Mouse (Mus musculus): ENCODE measurements around the gene Eefsec.

Eefsec gene

DNA sequence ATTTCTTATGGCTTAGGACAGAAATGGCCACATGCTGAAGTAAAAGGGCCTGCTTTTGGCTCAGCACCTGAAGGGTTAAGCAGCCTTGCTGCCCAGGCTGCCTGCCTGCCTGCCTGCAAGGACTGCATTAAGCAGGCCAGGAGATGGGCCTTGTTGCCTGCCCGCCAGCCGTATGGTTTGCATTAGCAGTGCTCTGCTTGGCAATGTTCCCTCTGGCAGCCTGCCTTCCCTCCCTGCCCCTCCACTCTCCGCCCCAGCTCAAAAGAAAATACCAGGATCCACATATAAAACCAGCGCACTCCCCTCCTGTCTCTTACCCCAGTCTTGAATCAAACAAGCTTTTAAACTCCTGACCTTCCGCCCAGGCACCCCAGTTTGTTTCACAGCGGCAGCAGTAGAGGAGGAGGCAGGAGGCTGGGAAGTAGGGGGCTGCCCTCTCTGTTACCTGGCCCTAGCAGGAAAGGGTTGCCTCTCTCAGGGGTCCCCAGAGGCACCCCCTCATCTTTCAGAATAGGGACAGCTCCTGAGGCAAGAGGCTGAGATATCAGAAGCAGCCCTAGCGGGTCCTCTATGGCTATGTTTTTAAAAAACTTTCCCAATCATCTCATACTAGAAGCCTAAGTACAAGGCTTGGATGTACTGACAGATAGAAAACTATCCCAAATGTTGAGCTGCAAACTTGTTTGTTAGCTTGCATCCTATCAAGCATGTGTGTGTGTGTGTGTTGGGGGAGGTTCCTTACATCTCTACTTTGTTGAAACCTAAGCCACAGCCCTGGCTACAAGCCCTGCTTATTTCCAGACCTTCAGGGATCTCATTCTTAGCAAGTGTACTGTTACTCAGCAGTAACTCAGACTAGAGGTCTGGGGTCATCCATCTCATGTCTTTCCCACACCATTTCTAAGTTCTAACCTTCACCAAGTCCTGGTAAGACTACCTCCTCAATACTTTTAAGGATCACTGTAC, 102.6 kb downstream of the Eefsec start:
- DNase-seq (ENCODE audit: low spot score in 2 of 2) = peak; percentile 27 to 46

DNA sequence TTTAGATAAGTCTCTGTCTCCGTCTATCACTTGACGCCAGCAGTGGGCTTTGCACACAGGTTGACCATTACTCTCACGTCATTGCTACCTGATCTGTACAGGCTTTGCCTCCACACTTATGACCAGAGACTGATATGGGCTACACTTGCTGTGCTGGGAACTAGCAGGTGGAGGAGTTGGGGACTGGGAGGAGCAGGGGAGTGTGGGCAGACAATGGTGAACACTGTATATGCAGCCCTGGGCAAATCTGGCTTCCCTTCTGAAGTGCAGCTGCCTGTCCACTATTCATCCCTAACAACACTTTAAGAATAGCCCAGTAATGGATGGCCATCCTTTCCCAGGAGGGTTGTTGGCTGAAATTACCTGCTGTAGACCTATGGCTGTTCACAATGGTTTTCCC, 103.4 kb downstream of the Eefsec start:
- DNase-seq (ENCODE audit: low spot score in 2 of 2) = no peak

DNA sequence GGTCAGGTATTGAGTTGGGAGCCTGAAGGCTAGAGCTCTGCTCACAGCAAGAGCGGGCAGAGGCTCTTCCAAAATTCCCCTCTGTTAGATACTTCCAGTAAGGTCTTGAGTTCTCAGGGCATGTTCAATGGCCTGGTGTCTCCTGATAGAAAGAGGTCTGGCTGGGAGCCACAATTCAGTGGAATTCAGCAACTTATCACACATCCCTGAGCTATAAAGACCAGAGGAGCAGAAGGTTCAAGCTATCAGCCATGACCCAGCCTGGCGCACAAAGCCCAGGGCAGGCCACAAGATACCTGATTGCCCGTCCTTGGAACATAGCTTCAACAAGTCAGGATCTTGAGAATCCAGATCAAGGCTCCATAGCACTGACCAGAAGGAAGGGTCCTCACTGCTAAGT, 105.2 kb downstream of the Eefsec start:
- no peak for DNase-seq (ENCODE audit: low spot score in 2 of 2)

DNA sequence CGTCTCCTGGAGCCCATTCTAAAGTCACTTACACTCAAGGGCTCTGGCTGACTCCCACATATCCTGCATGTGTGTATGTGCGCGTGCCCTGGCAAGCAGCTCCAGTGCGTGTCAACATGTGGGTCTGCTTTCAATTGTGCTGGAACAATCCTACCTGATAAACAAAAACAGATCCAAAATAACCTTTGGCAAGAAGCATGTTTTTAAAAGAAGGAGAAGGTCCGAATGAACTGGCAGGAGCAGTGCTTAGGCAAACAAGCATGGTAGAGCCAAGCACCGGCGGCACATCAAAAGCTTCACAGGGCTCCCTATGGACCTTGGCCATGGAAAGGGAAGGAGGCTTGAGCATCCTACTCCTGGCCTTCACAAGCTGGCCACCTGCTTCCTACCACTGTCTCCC, 105.6 kb downstream of the Eefsec start:
- no peak for DNase-seq (ENCODE audit: low spot score in 2 of 2)

DNA sequence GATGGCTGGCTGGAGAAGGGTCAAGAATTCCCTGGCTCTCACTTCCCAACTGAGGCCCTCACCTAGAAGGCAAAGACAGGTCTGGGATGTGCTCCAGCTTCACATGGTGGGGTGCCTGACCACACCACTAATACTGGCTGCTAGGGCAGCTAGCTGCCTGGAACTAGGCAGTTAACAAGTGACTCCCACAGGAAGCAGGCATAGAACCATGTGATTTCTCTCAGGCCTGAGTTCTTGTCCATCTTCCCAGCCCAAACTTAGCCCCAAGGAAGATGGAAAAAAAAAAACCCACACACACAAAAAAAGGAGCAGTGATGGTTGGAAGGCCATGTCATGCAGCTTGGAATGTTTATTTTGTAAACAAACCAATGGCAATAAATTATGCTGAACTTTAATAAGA, 117.0 kb downstream of the Eefsec start:
- no peak for DNase-seq (ENCODE audit: low spot score in 2 of 2)

DNA sequence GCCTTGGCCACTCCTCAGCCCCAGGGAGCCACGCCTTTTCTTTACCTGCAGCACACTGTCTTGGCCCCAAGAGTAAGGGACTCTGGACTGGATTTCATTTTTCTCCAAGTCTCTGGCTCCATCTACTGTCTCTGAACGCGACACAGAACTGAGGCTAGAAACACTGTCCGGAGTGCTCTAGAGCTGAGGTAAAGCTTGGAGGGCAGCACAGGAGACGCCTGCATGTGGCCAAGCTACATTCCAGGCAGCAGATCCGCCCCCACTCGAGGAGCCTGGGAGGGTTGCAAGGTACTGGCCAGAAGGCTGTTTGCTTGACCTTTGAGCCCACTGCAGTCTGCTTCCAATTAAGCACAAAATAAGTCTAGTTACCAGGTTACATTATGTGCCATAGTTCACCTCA, 124.5 kb downstream of the Eefsec start:
- no peak for DNase-seq (ENCODE audit: low spot score in 2 of 2)

DNA sequence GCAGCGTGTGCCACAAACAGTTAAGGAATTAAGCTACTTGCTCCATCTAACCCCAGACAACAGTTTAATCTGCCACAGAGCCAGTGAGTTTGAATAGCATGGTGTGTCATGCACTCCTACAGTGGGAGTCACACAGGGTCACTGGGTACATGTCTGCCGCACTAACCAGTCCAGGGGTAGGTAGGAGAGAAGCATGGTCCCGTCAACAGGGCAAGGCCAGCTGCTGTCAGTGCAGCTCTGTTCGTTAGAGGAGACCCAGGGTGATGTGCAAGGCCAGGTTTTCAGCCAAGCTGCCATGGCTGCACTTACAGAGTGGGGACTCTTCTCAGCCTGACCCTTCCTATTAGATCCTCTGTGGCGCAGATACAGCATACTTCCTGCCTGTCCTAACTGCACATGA, 125.1 kb downstream of the Eefsec start:
- DNase-seq (ENCODE audit: low spot score in 2 of 2) = no peak

DNA sequence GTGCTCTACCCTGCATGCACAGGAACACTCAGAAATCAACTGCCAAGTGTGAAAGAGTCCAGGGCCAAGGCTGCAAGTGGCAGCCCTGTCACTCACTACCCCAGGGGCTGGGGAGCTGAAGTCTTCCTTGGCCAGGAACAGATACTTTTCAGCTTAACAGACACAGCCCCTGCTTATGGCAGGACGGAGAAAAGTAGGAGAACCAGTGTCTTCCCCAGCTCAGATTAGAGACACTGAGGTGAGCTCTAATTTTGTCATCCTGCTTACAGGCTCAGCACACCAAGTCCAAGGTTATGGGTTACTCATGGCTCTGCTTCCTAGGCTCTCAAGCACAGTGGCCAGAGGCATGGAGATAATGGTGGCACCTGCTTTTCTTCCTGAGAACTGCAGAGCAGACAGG, 126.6 kb downstream of the Eefsec start:
- DNase-seq (ENCODE audit: low spot score in 2 of 2) = no peak

DNA sequence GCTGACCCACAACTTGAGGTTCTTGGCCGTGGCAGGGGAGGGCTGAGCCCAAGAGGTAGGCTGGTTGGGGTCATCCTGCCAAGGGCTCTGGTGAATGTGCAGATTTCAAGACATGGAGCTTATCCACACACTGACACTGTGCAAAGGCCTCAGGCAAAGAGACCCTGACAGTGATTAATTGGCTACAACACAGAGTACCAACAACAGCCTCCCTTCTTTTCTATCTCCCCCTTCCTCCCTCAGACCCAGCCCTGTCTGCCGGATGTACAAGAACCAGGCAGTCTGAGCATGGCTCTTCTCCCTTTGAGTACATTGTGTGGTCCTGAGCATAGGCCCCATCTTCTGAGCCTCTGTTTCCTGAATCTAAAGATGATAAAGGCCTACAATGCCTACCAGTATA, 131.0 kb downstream of the Eefsec start:
- DNase-seq (ENCODE audit: low spot score in 2 of 2) = no peak

DNA sequence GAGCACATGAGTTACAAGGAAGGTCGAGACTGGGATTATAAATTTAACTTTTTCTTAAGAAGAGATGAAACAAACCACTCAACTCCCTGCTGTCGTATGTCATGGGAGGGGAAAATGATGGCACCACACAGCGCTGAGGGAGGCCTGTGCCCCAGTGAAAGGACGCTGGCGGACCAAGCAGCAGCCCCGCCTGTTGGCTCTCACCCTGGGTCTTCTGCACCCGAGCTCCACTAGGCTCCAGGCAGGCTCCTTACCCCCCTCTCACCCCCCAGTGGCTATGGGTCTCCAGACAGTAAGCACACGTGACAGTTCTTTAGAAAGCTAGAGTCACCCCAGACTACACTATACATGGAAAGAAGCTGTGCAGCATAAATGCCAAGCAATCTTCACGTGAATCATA, 132.4 kb downstream of the Eefsec start:
- DNase-seq (ENCODE audit: low spot score in 2 of 2) = no peak

DNA sequence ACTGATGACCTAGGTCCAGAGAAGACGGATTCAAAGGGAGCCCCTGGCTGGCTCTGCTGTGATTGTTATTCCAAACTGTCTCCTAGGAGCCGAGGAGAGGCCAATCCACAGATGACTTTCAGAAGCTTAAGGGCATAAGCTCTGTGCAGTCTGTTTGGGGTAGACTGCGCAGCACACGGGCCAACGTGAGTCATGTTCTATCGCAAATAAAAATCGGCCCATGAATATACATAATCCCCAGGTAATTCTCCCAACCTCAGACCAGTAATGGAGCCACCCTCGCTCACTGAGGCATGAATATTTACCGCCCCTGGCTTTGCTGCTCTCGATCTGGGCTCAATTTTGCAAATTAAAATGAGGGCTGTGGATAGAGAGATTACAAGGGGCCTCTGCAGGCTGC, 134.7 kb downstream of the Eefsec start:
- DNase-seq (ENCODE audit: low spot score in 2 of 2) = no peak

DNA sequence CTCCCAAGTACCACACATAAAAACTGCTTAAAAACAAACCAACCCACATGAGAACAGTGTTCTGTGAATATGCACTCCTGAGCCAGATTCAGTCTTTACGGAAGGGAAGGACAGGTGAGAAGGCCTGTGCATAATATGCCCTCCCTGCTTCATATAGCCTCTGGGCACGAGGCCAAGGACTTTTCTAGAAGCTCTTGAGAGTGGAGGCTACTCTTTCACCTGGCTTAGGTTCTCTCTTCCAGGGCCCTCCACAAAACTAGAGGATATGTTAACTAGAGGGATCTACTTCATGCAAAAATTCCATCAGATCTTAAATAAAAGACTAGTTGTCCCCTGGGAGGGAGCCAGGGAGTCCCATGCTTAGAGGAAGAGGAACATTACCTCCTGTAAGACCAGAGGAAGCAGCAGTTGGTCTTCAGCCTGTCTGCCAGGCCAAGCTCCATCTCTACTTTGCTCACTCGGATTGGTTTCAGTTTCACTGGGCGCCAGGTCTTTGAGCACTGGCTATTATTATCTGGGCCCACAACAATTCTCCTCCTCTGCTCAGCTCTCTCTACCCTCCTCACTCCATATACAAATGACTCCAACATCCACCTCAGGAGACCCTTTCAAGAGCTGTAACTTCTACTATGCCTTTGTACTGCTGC, 140.1 kb downstream of the Eefsec start:
- DNase-seq (ENCODE audit: low spot score in 2 of 2) = no peak

DNA sequence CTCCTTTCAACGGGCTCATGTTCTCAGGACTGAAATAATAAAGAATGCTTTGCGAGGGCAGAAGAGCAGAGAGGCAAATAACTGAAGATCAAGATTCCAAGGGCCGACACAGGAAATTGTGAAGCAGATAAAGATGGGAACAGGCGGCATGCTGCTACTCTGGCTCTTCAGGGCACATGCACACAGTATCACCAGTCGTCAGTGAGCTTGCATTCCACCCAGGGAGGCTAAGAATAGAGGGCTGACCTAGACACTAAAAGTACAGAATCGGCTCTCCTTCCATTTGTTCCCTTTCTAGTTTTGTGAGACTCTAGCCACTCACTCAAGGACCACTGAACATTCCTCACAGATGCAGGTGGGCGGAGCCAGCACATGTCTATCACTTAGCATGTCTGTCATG, 145.1 kb downstream of the Eefsec start:
- DNase-seq (ENCODE audit: low spot score in 2 of 2) = no peak

DNA sequence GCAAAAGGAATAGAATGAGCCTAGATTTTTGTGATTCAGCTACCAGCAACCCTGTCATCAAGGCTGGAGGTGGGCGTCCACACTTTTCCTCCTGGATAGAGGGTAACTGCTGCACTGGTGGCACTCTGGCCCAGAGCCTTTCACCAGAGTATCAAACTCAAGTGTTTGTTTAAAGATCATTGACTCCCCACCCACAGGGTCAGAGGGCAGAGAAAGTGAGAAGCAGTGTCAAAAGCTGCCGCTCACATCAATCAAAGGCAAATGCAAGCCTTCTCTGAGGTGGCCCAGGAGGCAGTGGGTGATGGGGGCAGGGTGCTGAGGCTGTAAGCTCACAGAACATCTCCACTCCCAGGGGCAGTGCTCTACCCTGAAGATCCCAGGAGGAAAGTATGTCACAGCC, 146.8 kb downstream of the Eefsec start:
- DNase-seq (ENCODE audit: low spot score in 2 of 2) = no peak

DNA sequence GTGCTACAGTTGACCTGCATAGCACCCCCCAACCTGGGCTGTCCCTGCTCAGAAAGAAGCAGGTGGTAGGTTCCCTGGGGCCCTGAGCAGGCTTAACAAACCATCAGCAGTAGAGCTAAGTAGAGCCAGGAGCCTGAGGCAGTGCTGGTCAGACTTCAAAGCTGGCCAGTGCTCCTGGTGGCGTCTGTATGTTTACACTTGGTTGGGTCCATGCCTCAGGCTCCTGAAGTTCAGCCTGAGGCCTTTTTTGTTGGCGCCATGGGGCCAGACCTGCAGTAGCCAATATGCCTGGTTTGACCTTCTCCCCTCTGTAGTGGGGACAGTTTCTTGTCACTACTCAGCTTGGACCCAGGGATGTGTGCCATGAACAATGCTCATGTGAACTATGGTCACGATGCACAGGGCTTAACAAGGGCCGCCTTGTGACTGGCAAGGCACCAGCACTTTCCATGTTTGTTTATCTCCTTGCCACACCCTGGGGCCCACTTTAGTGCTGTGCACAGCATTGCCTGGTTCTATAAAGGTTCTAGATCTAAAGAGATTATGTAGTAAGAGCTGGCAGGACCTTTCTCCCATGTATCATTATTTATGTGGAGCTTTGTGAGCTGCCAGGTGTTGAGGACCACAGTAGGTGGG, 153.9 kb downstream of the Eefsec start:
- no peak for DNase-seq (ENCODE audit: low spot score in 2 of 2)

DNA sequence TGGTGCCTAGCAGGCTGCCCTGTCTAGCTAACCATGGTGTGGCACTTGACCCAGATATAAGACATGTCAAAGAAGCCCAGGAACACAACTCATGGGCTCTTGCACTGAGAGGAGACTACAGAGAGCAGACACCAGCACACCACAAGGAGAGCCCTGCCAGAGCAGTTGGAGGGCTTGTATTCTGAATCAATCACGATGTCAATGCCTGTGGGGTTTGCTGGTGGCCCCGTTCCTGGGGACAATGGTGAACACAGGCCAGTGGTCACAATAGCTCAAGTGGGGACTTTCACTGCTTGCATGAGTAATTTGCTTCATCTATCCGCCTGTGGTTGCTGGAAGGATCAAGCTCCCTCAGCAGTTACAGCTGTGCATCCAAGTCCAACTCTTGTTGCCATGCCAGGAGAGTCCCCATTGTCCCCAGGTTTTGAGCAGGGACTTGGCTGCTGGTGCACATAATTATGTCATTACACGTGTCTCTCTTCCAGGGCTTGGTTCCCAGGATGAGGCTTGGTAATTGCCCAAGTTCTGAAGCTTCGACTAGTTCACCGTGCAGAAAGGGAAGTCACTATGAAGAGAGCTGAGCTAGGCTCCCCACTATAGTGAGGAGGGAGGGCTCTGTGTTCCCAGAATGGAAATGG, 156.1 kb downstream of the Eefsec start:
- peak; percentile 66 to 72 for DNase-seq (ENCODE audit: low spot score in 2 of 2)

DNA sequence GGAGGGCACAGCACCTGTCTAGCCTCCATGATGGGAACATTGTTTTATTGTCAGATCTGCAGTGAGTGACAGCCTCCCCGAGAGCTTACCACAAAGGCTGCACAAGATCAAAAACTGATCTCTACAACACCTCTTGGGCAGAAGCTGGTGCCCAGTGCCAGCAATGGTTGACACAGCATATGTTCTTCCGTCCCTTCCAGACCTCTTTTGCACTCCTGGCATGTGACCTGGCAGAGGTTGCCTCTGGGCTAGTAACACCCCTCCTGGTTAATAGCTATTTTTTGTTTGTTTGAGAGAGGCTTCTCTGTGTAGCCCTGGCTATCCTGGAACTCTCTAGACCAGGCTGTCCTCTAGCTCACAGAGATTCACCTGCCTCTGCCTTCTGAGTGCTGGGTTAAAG, 168.2 kb downstream of the Eefsec start:
- DNase-seq (ENCODE audit: low spot score in 2 of 2) = no peak

DNA sequence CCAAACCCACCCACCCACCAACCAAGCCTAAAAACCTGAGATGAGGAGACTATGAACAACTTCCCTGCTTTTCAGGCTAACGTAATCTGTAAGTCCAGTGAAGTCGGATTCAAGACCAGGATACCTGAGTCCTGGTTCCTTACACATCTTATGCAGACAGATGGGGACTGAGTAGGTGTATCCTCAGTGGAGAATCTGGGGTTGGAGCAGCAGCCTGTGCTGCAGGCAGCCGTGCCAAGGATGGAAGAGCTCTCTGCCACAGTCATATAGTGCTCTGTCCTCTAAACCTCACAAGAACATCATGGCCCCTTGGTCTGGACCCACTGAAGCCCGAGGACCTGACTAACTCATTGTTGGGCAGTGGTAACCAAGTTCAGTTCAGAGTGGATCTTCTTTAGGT, 169.1 kb downstream of the Eefsec start:
- no peak for DNase-seq (ENCODE audit: low spot score in 2 of 2)

DNA sequence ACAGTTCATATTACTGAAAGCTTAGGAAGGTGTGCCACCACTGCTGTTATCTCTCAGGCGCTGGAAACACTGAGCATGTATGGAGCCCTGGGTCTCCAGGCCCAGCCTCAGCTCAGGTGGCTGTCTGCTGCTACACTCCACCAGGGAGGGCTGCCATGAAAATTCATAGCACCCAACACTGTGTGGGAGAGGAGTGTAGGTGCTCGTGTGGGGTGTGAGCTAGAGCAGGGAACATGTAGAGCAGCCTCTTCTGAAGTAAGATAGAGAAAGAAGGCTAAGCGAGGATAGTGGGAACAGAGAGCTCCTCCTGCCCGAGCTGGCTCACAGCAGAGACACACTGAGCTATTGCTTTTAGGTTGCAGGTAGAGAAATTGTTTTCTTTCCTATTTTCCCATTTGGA, 170.1 kb downstream of the Eefsec start:
- DNase-seq (ENCODE audit: low spot score in 2 of 2) = no peak

DNA sequence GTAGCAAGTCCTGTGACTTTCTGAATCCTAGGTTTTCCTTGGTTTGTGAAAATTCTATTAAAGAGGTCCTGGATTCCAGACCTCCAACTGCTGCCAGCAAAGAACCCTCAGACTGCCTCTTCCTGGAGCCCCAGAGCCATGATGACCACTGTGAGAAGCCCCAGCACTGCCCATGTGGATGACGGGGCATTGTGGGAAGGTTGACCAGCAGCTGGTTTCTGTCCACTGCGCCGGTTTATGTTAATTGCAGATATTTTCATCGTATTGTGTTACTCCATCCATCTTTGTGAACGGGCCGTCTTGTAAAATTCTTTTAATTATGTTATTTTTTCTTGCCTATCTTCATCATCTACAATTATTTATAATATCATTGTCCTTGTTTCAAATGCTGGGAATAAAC, 171.7 kb downstream of the Eefsec start:
- DNase-seq (ENCODE audit: low spot score in 2 of 2) = no peak

DNA sequence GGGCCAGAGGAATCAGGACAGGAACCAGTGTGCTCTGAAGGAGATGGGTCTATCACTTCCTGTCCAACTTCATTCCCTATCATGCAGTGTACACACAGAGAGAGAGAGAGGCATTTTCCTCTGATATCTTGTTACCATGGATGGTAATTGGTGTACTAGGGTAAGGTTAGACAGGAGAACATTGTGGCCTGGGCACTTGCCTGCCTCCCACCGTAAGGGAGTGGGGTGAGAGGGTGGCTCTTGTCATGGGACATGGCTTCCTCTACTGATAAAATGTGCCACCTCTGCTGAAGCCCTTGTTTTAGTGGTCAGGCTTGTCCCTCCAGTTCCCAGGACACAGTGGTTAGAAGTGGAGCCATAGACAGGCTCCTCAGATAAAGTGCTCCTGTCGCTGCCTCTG, 178.4 kb downstream of the Eefsec start:
- DNase-seq (ENCODE audit: low spot score in 2 of 2) = no peak

DNA sequence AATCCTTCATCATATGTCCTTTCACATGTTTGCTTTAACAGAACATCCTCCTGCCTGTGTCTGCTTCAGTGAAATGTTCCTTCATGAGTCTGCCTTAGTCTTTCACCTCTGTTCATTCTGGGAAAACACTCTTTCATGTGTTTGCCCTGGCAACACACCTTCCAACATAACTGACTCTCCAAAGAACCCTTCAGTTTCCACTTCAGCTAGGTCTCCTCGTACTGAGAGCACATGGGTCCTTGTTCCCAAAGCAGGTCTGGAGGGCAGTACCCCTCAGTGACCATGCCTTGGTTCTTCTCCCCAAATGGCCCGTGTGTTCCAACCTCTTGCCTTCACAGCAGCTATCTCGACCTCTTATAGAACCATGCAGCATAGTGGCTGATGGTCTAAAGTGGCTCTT, 179.3 kb downstream of the Eefsec start:
- DNase-seq (ENCODE audit: low spot score in 2 of 2) = no peak

All from heart, adult 9 months (tissue).